ENCODE assay signal across 11 mouse cellular contexts in the genomic region with DNA sequence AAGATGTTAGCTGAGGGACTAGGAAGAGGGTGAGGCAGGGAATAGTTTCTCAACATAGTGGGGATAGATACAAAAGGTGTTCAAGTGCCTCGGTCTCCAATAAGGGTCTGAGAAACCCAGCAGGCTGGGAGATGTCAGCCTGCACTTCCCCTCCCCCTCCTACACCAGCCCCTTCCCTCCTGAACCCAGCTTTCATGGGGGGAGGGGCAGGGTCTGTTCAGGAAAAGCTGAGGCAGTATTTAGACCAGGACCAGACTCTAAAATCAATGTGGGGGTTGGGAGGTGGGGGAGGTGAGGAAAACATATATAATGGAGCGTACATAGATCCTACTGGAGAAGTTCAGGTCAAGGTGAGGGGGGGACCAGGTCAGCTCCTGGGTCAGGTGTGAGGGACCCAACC. TPM values are rescaled to one million over a fixed set of nuclear protein-coding genes. Genes with fewer than 3 reads are reported as not detected.
DNase-seq lines count a peak whose midpoint lies in the region; ATAC-seq and TF ChIP-seq lines count a peak whose summit lies in the region.
"Had no signal": no experiment of that assay in that cellular context is flagged by ENCODE, and none has a peak within 500 bp of the region (broad histone marks: within the 10 kb centered on the region; RNA-seq: fewer than 3 reads in every experiment).

No protein-coding gene starts in this region.

- TF ChIP-seq POLR2A in liver, adult 2 months (IDR thresholded peaks at IDR 0.05; ENCODE audit: extremely low read depth, insufficient read depth, low read length) = no peak

- peaks cover 26% of the 10 kb centered on the region; the same call in 1 of the 2 replicates for H3K79me2 ChIP-seq in liver, adult 2 months (ENCODE audit: control insufficient read depth, insufficient read depth, low read length)

- H3K9ac ChIP-seq in forebrain, embryonic 16.5 days (replicated peaks; ENCODE audit: low read depth, low read length) = no peak overlapping the region
- H3K9ac ChIP-seq in liver, adult 2 months (ENCODE audit: low read depth, low read length) = peak overlapping the region; percentile 91; the same call in 1 of the 2 replicates
- no peak overlapping the region for H3K9ac ChIP-seq in embryonic facial prominence, embryonic 14.5 days (ENCODE audit: low read depth, low read length)
- H3K9ac ChIP-seq in liver, postnatal 0 days (replicated peaks) = peak overlapping the region; percentile 55

- WGBS in forebrain, embryonic 10.5 days = 45% methylated on average over 2 of the region's 2 CpGs
- WGBS in forebrain, embryonic 16.5 days = 50% methylated on average over 2 of the region's 2 CpGs
- WGBS in liver, adult 2 months = 28% methylated on average over 2 of the region's 2 CpGs
- 53% methylated on average over 2 of the region's 2 CpGs for WGBS in embryonic facial prominence, embryonic 14.5 days
- WGBS in liver, postnatal 0 days (ENCODE audit: insufficient replicate concordance) = 26% methylated on average over 2 of the region's 2 CpGs

- DNase-seq in forebrain, embryonic 10.5 days (ENCODE audit: extremely low spot score, low spot score) = no peak
- no peak for DNase-seq in liver, adult 2 months (ENCODE audit: extremely low read depth, low read depth, low spot score)
- no peak for DNase-seq in liver
- DNase-seq in embryonic facial prominence, embryonic 14.5 days (ENCODE audit: low spot score) = no peak
- no peak for DNase-seq in liver, postnatal 0 days
- no peak for DNase-seq in Muller cell, postnatal 12 days (ENCODE audit: inconsistent ontology term)
- DNase-seq in adrenal gland, postnatal 14 days = no peak
- DNase-seq: retina, postnatal 1 day; thymus, adult 18-20 months had no signal

- H3K36me3 ChIP-seq in forebrain, embryonic 10.5 days (replicated peaks) = no peaks in the 10 kb centered on the region
- H3K36me3 ChIP-seq in forebrain, embryonic 16.5 days (ENCODE audit: control insufficient read depth, insufficient read depth) = no peaks in the 10 kb centered on the region
- no peaks in the 10 kb centered on the region for H3K36me3 ChIP-seq in liver, adult 2 months (ENCODE audit: control insufficient read depth, insufficient read depth, low read length)
- no peaks in the 10 kb centered on the region for H3K36me3 ChIP-seq in embryonic facial prominence, embryonic 14.5 days (ENCODE audit: control insufficient read depth, insufficient read depth, low read length)
- H3K36me3 ChIP-seq in liver, postnatal 0 days (replicated peaks; ENCODE audit: insufficient read depth, low read length) = no peaks in the 10 kb centered on the region

- peak overlapping the region; percentile 61 for H3K4me3 ChIP-seq in forebrain, embryonic 10.5 days
- H3K4me3 ChIP-seq in forebrain, embryonic 16.5 days (replicated peaks; ENCODE audit: low read length) = no peak overlapping the region
- H3K4me3 ChIP-seq in liver, adult 2 months (ENCODE audit: insufficient read depth, low read depth, low read length) = peak overlapping the region; percentile 77; the same call in 1 of the 2 replicates
- H3K4me3 ChIP-seq in embryonic facial prominence, embryonic 14.5 days (ENCODE audit: low read depth, low read length) = no peak overlapping the region
- H3K4me3 ChIP-seq in liver, postnatal 0 days (ENCODE audit: low read depth, low read length) = peak overlapping the region; percentile 48; the same call in 1 of the 2 replicates

- no peaks in the 10 kb centered on the region for H3K9me3 ChIP-seq in forebrain, embryonic 10.5 days
- H3K9me3 ChIP-seq in forebrain, embryonic 16.5 days (ENCODE audit: control insufficient read depth, low read length) = no peaks in the 10 kb centered on the region
- H3K9me3 ChIP-seq in embryonic facial prominence, embryonic 14.5 days (ENCODE audit: control insufficient read depth, low read length) = no peaks in the 10 kb centered on the region
- H3K9me3 ChIP-seq in liver, postnatal 0 days (ENCODE audit: low read length) = no peaks in the 10 kb centered on the region

- no peak overlapping the region for H3K4me2 ChIP-seq in forebrain, embryonic 16.5 days (ENCODE audit: low read length)
- peak overlapping the region; percentile 85; the same call in 1 of the 2 replicates for H3K4me2 ChIP-seq in embryonic facial prominence, embryonic 14.5 days (ENCODE audit: low read depth, low read length)
- H3K4me2 ChIP-seq in liver, postnatal 0 days (ENCODE audit: low read depth, low read length) = peak overlapping the region; percentile 86

- peaks cover 35% of the 10 kb centered on the region for H3K4me1 ChIP-seq in forebrain, embryonic 10.5 days
- peaks cover 5% of the 10 kb centered on the region for H3K4me1 ChIP-seq in forebrain, embryonic 16.5 days (replicated peaks; ENCODE audit: control insufficient read depth, insufficient read depth, low read length)
- H3K4me1 ChIP-seq in liver, adult 2 months (ENCODE audit: control insufficient read depth, insufficient read depth, low read length) = peaks cover 31% of the 10 kb centered on the region
- H3K4me1 ChIP-seq in embryonic facial prominence, embryonic 14.5 days (ENCODE audit: control insufficient read depth, insufficient read depth, low read length) = 0 out of 2 replicates have a peak, but pooled peaks cover 3% of the 10 kb centered on the region
- H3K4me1 ChIP-seq in liver, postnatal 0 days (ENCODE audit: insufficient read depth) = peaks cover 25% of the 10 kb centered on the region

- peaks cover 30% of the 10 kb centered on the region for H3K27me3 ChIP-seq in forebrain, embryonic 10.5 days (ENCODE audit: poor library complexity, severe bottlenecking)
- H3K27me3 ChIP-seq in forebrain, embryonic 16.5 days (replicated peaks; ENCODE audit: control insufficient read depth, insufficient read depth, low read length) = peaks cover 6% of the 10 kb centered on the region
- H3K27me3 ChIP-seq in liver, adult 2 months (ENCODE audit: control insufficient read depth, insufficient read depth, low read length) = no peaks in the 10 kb centered on the region
- peaks cover 3% of the 10 kb centered on the region; the same call in 1 of the 2 replicates for H3K27me3 ChIP-seq in embryonic facial prominence, embryonic 14.5 days (replicated peaks; ENCODE audit: control insufficient read depth, insufficient read depth, low read length)
- no peaks in the 10 kb centered on the region for H3K27me3 ChIP-seq in liver, postnatal 0 days (ENCODE audit: insufficient read depth, low read length)

- ATAC-seq in forebrain, embryonic 16.5 days = no peak
- ATAC-seq in embryonic facial prominence, embryonic 14.5 days (ENCODE audit: low read depth) = no peak
- ATAC-seq in liver, postnatal 0 days = no peak

- H3K27ac ChIP-seq in forebrain, embryonic 10.5 days = no peak overlapping the region
- H3K27ac ChIP-seq in forebrain, embryonic 16.5 days (ENCODE audit: low read length) = no peak overlapping the region
- H3K27ac ChIP-seq in liver, adult 2 months (replicated peaks; ENCODE audit: insufficient read depth, low read depth, low read length) = no peak overlapping the region
- H3K27ac ChIP-seq in embryonic facial prominence, embryonic 14.5 days (replicated peaks; ENCODE audit: low read depth, low read length) = no peak overlapping the region
- H3K27ac ChIP-seq in liver, postnatal 0 days (ENCODE audit: low read depth) = no peak overlapping the region
- H3K27ac ChIP-seq: hindbrain, embryonic 14.5 days had no signal

- TF ChIP-seq EP300 in liver, postnatal 0 days (IDR thresholded peaks at IDR 0.05; ENCODE audit: low read depth) = no peak

- TF ChIP-seq CTCF in liver, adult 2 months (IDR thresholded peaks at IDR 0.05; ENCODE audit: low read depth, low read length) = no peak
- TF ChIP-seq CTCF in liver, postnatal 0 days (IDR thresholded peaks at IDR 0.05; ENCODE audit: low read depth) = no peak

RNA-seq across cellular contexts. Expression of a gene that starts 1.1 kb away (rescaled TPM):
- 2.1 and 2.9 TPM in 2 replicates for polyA plus RNA-seq in forebrain, embryonic 10.5 days (2016; fragmentation: Nextera tagmentation; extraction: Ambion mirVana)
- 0.29 and 0.30 TPM in 2 replicates for polyA plus RNA-seq in forebrain, embryonic 16.5 days (2015; fragmentation: Nextera tagmentation; extraction: Ambion mirVana)
- total RNA-seq in liver, adult 2 months (2014; rRNA removed) = 3.0 and 5.3 TPM in 2 replicates
- 23.4 and 31.4 TPM in 2 replicates for polyA plus RNA-seq in liver, adult 2 months (2012; rRNA removed)
- polyA plus RNA-seq in embryonic facial prominence, embryonic 14.5 days (2014; fragmentation: Nextera tagmentation; extraction: Ambion mirVana) = 0.87 and 0.96 TPM in 2 replicates
- 2.1 and 2.5 TPM in 2 replicates for polyA plus RNA-seq in liver, postnatal 0 days (2015; fragmentation: Nextera tagmentation; extraction: Ambion mirVana)
- 2.6 and 4.7 TPM in 2 replicates for total RNA-seq in adrenal gland, postnatal 14 days (2021)

RNA-seq across cellular contexts. Expression of a gene that starts 35.5 kb away (rescaled TPM):
- polyA plus RNA-seq in forebrain, embryonic 10.5 days (2016; fragmentation: Nextera tagmentation; extraction: Ambion mirVana) = 215 and 218 TPM in 2 replicates
- 47.4 and 48.9 TPM in 2 replicates for polyA plus RNA-seq in forebrain, embryonic 16.5 days (2015; fragmentation: Nextera tagmentation; extraction: Ambion mirVana)
- 3.0 and 4.6 TPM in 2 replicates for total RNA-seq in liver, adult 2 months (2014; rRNA removed)
- polyA plus RNA-seq in liver, adult 2 months (2012; rRNA removed) = 2.3 and 2.5 TPM in 2 replicates
- 52.7 and 63.0 TPM in 2 replicates for polyA plus RNA-seq in embryonic facial prominence, embryonic 14.5 days (2014; fragmentation: Nextera tagmentation; extraction: Ambion mirVana)
- polyA plus RNA-seq in liver, postnatal 0 days (2015; fragmentation: Nextera tagmentation; extraction: Ambion mirVana) = 59.4 and 67.0 TPM in 2 replicates
- total RNA-seq in adrenal gland, postnatal 14 days (2021) = 20.6 and 21.7 TPM in 2 replicates

RNA-seq across cellular contexts. Expression of a gene that starts 35.6 kb away (rescaled TPM):
- 362 and 373 TPM in 2 replicates for polyA plus RNA-seq in forebrain, embryonic 10.5 days (2016; fragmentation: Nextera tagmentation; extraction: Ambion mirVana)
- polyA plus RNA-seq in forebrain, embryonic 16.5 days (2015; fragmentation: Nextera tagmentation; extraction: Ambion mirVana) = 324 and 352 TPM in 2 replicates
- total RNA-seq in liver, adult 2 months (2014; rRNA removed) = 41.1 and 63.0 TPM in 2 replicates
- polyA plus RNA-seq in liver, adult 2 months (2012; rRNA removed) = 80.0 and 133 TPM in 2 replicates
- 482 and 563 TPM in 2 replicates for polyA plus RNA-seq in embryonic facial prominence, embryonic 14.5 days (2014; fragmentation: Nextera tagmentation; extraction: Ambion mirVana)
- polyA plus RNA-seq in liver, postnatal 0 days (2015; fragmentation: Nextera tagmentation; extraction: Ambion mirVana) = 183 and 195 TPM in 2 replicates
- 161 and 170 TPM in 2 replicates for total RNA-seq in adrenal gland, postnatal 14 days (2021)

RNA-seq across cellular contexts. Expression of a gene that starts 56.7 kb away (rescaled TPM):
- 171 and 180 TPM in 2 replicates for polyA plus RNA-seq in forebrain, embryonic 10.5 days (2016; fragmentation: Nextera tagmentation; extraction: Ambion mirVana)
- 171 and 179 TPM in 2 replicates for polyA plus RNA-seq in forebrain, embryonic 16.5 days (2015; fragmentation: Nextera tagmentation; extraction: Ambion mirVana)
- 238 and 300 TPM in 2 replicates for total RNA-seq in liver, adult 2 months (2014; rRNA removed)
- 297 and 352 TPM in 2 replicates for polyA plus RNA-seq in liver, adult 2 months (2012; rRNA removed)
- polyA plus RNA-seq in embryonic facial prominence, embryonic 14.5 days (2014; fragmentation: Nextera tagmentation; extraction: Ambion mirVana) = 73.6 and 79.5 TPM in 2 replicates
- 88.0 and 97.1 TPM in 2 replicates for polyA plus RNA-seq in liver, postnatal 0 days (2015; fragmentation: Nextera tagmentation; extraction: Ambion mirVana)
- total RNA-seq in adrenal gland, postnatal 14 days (2021) = 324 and 362 TPM in 2 replicates

Comparison
In these comparisons a context has a peak if more than half of its experiments do, and no peak if none do; other contexts are left out.
1. H3K4me3 ChIP-seq: peak in forebrain, embryonic 10.5 days (single experiment), liver, adult 2 months (single experiment) and liver, postnatal 0 days (single experiment); none in forebrain, embryonic 16.5 days (single experiment) and embryonic facial prominence, embryonic 14.5 days (single experiment).
2. RNA of a gene that starts 35.5 kb away (polyA plus RNA-seq): 215 to 218 TPM in forebrain, embryonic 10.5 days, 59.4 to 67.0 TPM in liver, postnatal 0 days, 52.7 to 63.0 TPM in embryonic facial prominence, embryonic 14.5 days and 47.4 to 48.9 TPM in forebrain, embryonic 16.5 days; 2.3 to 2.5 TPM in liver, adult 2 months; every median in the first group is over 10 times any median in the second.
3. H3K9ac ChIP-seq: peak in liver, adult 2 months (single experiment) and liver, postnatal 0 days (single experiment); none in forebrain, embryonic 16.5 days (single experiment) and embryonic facial prominence, embryonic 14.5 days (single experiment).